Mouse (Mus musculus) olfactory bulb, adult 2 months (tissue): ENCODE measurements around the gene Zc3h12d.

ENCODE experiments used
- CTCF ChIP-seq: fragments of 200-500 bp; IDR thresholded peaks from 2 replicates; pipeline ENCODE4 v1.5.1; 2012; ENCODE audit warnings: low read depth, mild to moderate bottlenecking, low read length, moderate library complexity; ENCODE audit not compliant: insufficient read depth
- POLR2A ChIP-seq: fragments of 200-500 bp; IDR thresholded peaks from 2 replicates; pipeline ENCODE4 v1.6.1; 2012; ENCODE audit warnings: mild to moderate bottlenecking, low read depth, low read length, moderate library complexity; ENCODE audit not compliant: insufficient read depth

GRCm38 (mm10) chr10:7883524-7883923 is 51.3 kb downstream of the Zc3h12d start:
- TF ChIP-seq POLR2A: no peak
- peak; percentile 55 for TF ChIP-seq CTCF
